Mouse (Mus musculus) cerebellum, postnatal 14 days (tissue): ENCODE data around the gene Glis2.
"Not testable (repeated sequence)": the region's sequence is repeated elsewhere in the genome, so short reads cannot be mapped to it uniquely, and the experiment has no call there.

Experiments
- DNase-seq, 2 experiments: peaks; one replicate each; pipeline ENCODE4 v3.0.0; 2021; ENCODE audit warnings: mixed read lengths in 2 of 2

The Glis2 gene

GRCm38 (mm10) chr16:4593971-4594813 is at the start of gene Glis2:
TSS of gene Glis2 (plus strand) at chr16:4594713.
- peak; percentile 69 to 74 for DNase-seq

GRCm38 (mm10) chr16:4544845-4545244 is 49.7 kb upstream of the Glis2 start:
- no peak for DNase-seq

- no peak for DNase-seq
Observed at GRCm38 (mm10) chr16:4546838-4547237, 47.7 kb upstream of the Glis2 start.

GRCm38 (mm10) chr16:4547611-4548010 is 46.9 kb upstream of the Glis2 start:
- DNase-seq, result no peak

GRCm38 (mm10) chr16:4548953-4549688 is 45.4 kb upstream of the Glis2 start:
- DNase-seq, result no peak

- peak; percentile 72 to 83 for DNase-seq
Observed at GRCm38 (mm10) chr16:4551056-4551455, 43.5 kb upstream of the Glis2 start.

- DNase-seq, result no peak
Observed at GRCm38 (mm10) chr16:4551885-4552284, 42.6 kb upstream of the Glis2 start.

- DNase-seq, result no peak
Observed at GRCm38 (mm10) chr16:4552829-4553550, 41.5 kb upstream of the Glis2 start.

GRCm38 (mm10) chr16:4555555-4555954 is 39.0 kb upstream of the Glis2 start:
- no peak for DNase-seq

- no peak for DNase-seq
Observed at GRCm38 (mm10) chr16:4557085-4557484, 37.4 kb upstream of the Glis2 start.

- DNase-seq, result peak; percentile 56 to 61
Observed at GRCm38 (mm10) chr16:4557949-4558348, 36.6 kb upstream of the Glis2 start.

- DNase-seq, result peak; percentile 90 to 92
Observed at GRCm38 (mm10) chr16:4558384-4558979, 36.0 kb upstream of the Glis2 start.

- DNase-seq, result peak; percentile 77 to 79
Observed at GRCm38 (mm10) chr16:4558980-4559631, 35.4 kb upstream of the Glis2 start.

- peak; percentile 83 to 87 for DNase-seq
Observed at GRCm38 (mm10) chr16:4559715-4560144, 34.8 kb upstream of the Glis2 start, which contains the start of gene Tfap4. TSS of gene Tfap4 (minus strand) at chr16:4559854.

- peak; percentile 73 to 82 for DNase-seq
Observed at GRCm38 (mm10) chr16:4560145-4560952, 34.2 kb upstream of the Glis2 start.

GRCm38 (mm10) chr16:4567912-4568311 is 26.6 kb upstream of the Glis2 start:
- peak; percentile 88 to 93 for DNase-seq

- no peak for DNase-seq
Observed at GRCm38 (mm10) chr16:4570737-4571136, 23.8 kb upstream of the Glis2 start.

GRCm38 (mm10) chr16:4576038-4576437 is 18.5 kb upstream of the Glis2 start:
- no peak for DNase-seq

- no peak for DNase-seq
Observed at GRCm38 (mm10) chr16:4576873-4577272, 17.6 kb upstream of the Glis2 start.

- DNase-seq, result no peak
Observed at GRCm38 (mm10) chr16:4578630-4579029, 15.9 kb upstream of the Glis2 start.

- DNase-seq, result not testable (repeated sequence)
Observed at GRCm38 (mm10) chr16:4581179-4581578, 13.3 kb upstream of the Glis2 start.
